Mouse (Mus musculus) forebrain, embryonic 14.5 days (tissue): ENCODE data around the gene Gemin5. TPM values are rescaled to one million over a fixed set of nuclear protein-coding genes. Genes with fewer than 3 reads are reported as not detected.
A peak's percentile ranks its signal among the peaks of the same experiment; 100 is the strongest.

Experiments
- ATAC-seq: fragments of 200-750 bp; cut with Nextera tagmentation; 2 replicates; pipeline ENCODE4 v1.8.0; 2017; ENCODE audit warnings: mild to moderate bottlenecking, moderate library complexity
- DNase-seq: peaks from one replicate; pipeline ENCODE4 v3.0.0-alpha.2; 2015; ENCODE audit warnings: low spot score
- H3K27ac ChIP-seq: fragments of 300-500 bp; sonication (generic); 2 replicates; pipeline ENCODE4 v1.5.1; 2014; ENCODE audit warnings: low read depth, mild to moderate bottlenecking, control low read depth, low read length, moderate library complexity
- H3K27me3 ChIP-seq: fragments of 300-500 bp; sonication (generic); replicated peaks from 2 replicates; pipeline ENCODE4 v1.6.1; 2014; ENCODE audit warnings: low read length, control low read depth, mixed read lengths; ENCODE audit not compliant: control insufficient read depth, insufficient read depth
- H3K36me3 ChIP-seq: fragments of 300-500 bp; sonication (generic); 2 replicates; pipeline ENCODE4 v1.6.1; 2014; ENCODE audit warnings: low read length, control low read depth; ENCODE audit not compliant: control insufficient read depth, insufficient read depth
- H3K4me1 ChIP-seq: fragments of 300-500 bp; sonication (generic); 2 replicates; pipeline ENCODE4 v1.6.1; 2014; ENCODE audit warnings: antibody characterized with exemption, low read length, control low read depth; ENCODE audit not compliant: control insufficient read depth, insufficient read depth
- H3K4me2 ChIP-seq: fragments of 300-500 bp; sonication (generic); 2 replicates; pipeline ENCODE4 v1.6.1; 2014; ENCODE audit warnings: mild to moderate bottlenecking, control low read depth, low read length
- H3K4me3 ChIP-seq: fragments of 300-500 bp; sonication (generic); 2 replicates; pipeline ENCODE4 v1.5.1; 2014; ENCODE audit warnings: low read depth, low read length, control low read depth
- H3K9ac ChIP-seq: fragments of 300-500 bp; sonication (generic); 2 replicates; pipeline ENCODE4 v1.6.1; 2014; ENCODE audit warnings: mild to moderate bottlenecking, low read length, control low read depth, moderate library complexity
- H3K9me3 ChIP-seq: fragments of 300-500 bp; sonication (generic); replicated peaks from 2 replicates; pipeline ENCODE4 v1.6.1; 2016; ENCODE audit warnings: low read length, control low read depth, mixed read lengths; ENCODE audit not compliant: control insufficient read depth
- WGBS: fragments of 180-500 bp; shearing (Covaris S2); extraction: QIAGEN DNeasy Blood & Tissue Kit; methylation state at CpG from one replicate; pipeline ENCODE4 v1.1.7; 2014; 5-methylcytosine and 5-hydroxymethylcytosine counted together
- polyA plus RNA-seq: library from polyadenylated mRNA; unstranded; fragments of >200 nt; fragmentation: Nextera tagmentation; extraction: Ambion mirVana; gene quantifications from 2 replicates; pipeline ENCODE4 v1.2.1, GENCODE M21; 2014

Gene Gemin5
- polyA plus RNA-seq, 1 experiment from 2014 or later, result 15.0 TPM

GRCm38 (mm10) chr11:58146241-58146640, 22.1 kb downstream of the Gemin5 start:
- Histone ChIP-seq H3K4me2 (no peak overlapping the region), H3K27me3 (no peaks in the 10 kb centered on the region), H3K27ac (no peak overlapping the region), H3K4me3 (no peak overlapping the region), H3K9me3 (no peaks in the 10 kb centered on the region), H3K36me3 (peaks cover 71% of the 10 kb centered on the region), H3K9ac (no peak overlapping the region), H3K4me1 (no peaks in the 10 kb centered on the region)
- 70% methylated on average over 5 of the region's 5 CpGs for WGBS
- DNase-seq (peak; percentile 17), ATAC-seq (no peak)

- H3K9ac ChIP-seq, result no peak overlapping the region
- H3K27ac ChIP-seq, result no peak overlapping the region
- ATAC-seq, result no peak
- H3K36me3 ChIP-seq, result peaks cover 78% of the 10 kb centered on the region
- no peaks in the 10 kb centered on the region for H3K4me1 ChIP-seq
- no peak overlapping the region for H3K4me3 ChIP-seq
- H3K27me3 ChIP-seq, result no peaks in the 10 kb centered on the region
- H3K4me2 ChIP-seq, result no peak overlapping the region
- DNase-seq, result peak; percentile 6
- H3K9me3 ChIP-seq, result no peaks in the 10 kb centered on the region
- WGBS, result 88% methylated on average over 9 of the region's 9 CpGs
Measured at GRCm38 (mm10) chr11:58143704-58144426, 24.5 kb downstream of the Gemin5 start.

GRCm38 (mm10) chr11:58139466-58139865, 28.9 kb downstream of the Gemin5 start:
- ATAC-seq, result no peak
- no peak overlapping the region for H3K27ac ChIP-seq

GRCm38 (mm10) chr11:58138821-58139220, 29.5 kb downstream of the Gemin5 start:
- Histone ChIP-seq H3K36me3 (peaks cover 90% of the 10 kb centered on the region), H3K9me3 (no peaks in the 10 kb centered on the region)
- WGBS, result 86% methylated on average over 11 of the region's 11 CpGs

More at GRCm38 (mm10) chr11:58139466-58139865, 28.9 kb downstream of the Gemin5 start:
- Histone ChIP-seq H3K36me3 (peaks cover 89% of the 10 kb centered on the region), H3K4me2 (no peak overlapping the region), H3K4me1 (no peaks in the 10 kb centered on the region), H3K27me3 (no peaks in the 10 kb centered on the region), H3K4me3 (no peak overlapping the region), H3K9ac (no peak overlapping the region), H3K9me3 (no peaks in the 10 kb centered on the region)
- WGBS, result 92% methylated on average over 3 of the region's 3 CpGs
- DNase-seq, result no peak

GRCm38 (mm10) chr11:58136677-58137076, 31.7 kb downstream of the Gemin5 start:
- H3K9me3 ChIP-seq, result no peaks in the 10 kb centered on the region
- peaks cover 95% of the 10 kb centered on the region for H3K36me3 ChIP-seq
- 95% methylated on average over 6 of the region's 6 CpGs for WGBS
- H3K27me3 ChIP-seq, result no peaks in the 10 kb centered on the region
- no peak for DNase-seq
- no peaks in the 10 kb centered on the region for H3K4me1 ChIP-seq
- ATAC-seq, result no peak
- H3K4me3 ChIP-seq, result no peak overlapping the region
- no peak overlapping the region for H3K4me2 ChIP-seq
- H3K27ac ChIP-seq, result no peak overlapping the region
- H3K9ac ChIP-seq, result no peak overlapping the region

More at GRCm38 (mm10) chr11:58138821-58139220, 29.5 kb downstream of the Gemin5 start:
- ATAC-seq (no peak), DNase-seq (no peak)
- Histone ChIP-seq H3K4me1 (no peaks in the 10 kb centered on the region), H3K4me2 (no peak overlapping the region), H3K9ac (no peak overlapping the region), H3K4me3 (no peak overlapping the region), H3K27ac (no peak overlapping the region), H3K27me3 (no peaks in the 10 kb centered on the region)

DNA sequence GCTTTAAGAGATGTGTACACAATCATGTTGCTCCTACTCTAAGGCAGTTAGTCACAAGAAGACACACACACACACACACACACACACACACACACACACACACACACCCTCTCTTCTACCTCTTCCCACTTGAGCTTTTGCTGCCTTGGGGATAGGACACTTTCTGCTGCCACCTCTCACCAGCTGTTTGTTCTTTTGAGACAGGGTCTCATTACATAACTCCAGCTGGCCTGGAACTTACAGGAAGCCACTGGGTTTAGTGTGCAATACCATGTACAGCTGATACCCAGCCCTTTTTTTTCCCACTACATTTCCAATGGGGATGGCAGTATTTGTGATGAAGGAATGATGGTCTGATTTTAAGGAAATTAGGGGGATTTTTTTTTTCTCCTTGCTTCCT, 33.0 kb downstream of the Gemin5 start:
- Histone ChIP-seq H3K36me3 (peaks cover 96% of the 10 kb centered on the region), H3K4me2 (no peak overlapping the region), H3K9ac (no peak overlapping the region), H3K9me3 (no peaks in the 10 kb centered on the region), H3K27me3 (no peaks in the 10 kb centered on the region), H3K4me1 (no peaks in the 10 kb centered on the region), H3K27ac (no peak overlapping the region), H3K4me3 (no peak overlapping the region)
- DNase-seq (no peak), ATAC-seq (no peak)

- ATAC-seq (no peak), DNase-seq (no peak)
- Histone ChIP-seq H3K4me1 (no peaks in the 10 kb centered on the region), H3K4me2 (no peak overlapping the region), H3K36me3 (peaks cover 96% of the 10 kb centered on the region), H3K4me3 (no peak overlapping the region), H3K9ac (no peak overlapping the region), H3K9me3 (no peaks in the 10 kb centered on the region), H3K27me3 (no peaks in the 10 kb centered on the region), H3K27ac (no peak overlapping the region)
Measured at GRCm38 (mm10) chr11:58134869-58135268, 33.5 kb downstream of the Gemin5 start.

GRCm38 (mm10) chr11:58132026-58132425, 36.3 kb downstream of the Gemin5 start:
- H3K9me3 ChIP-seq, result no peaks in the 10 kb centered on the region
- no peak overlapping the region for H3K27ac ChIP-seq
- H3K4me2 ChIP-seq, result no peak overlapping the region
- H3K4me3 ChIP-seq, result no peak overlapping the region
- H3K27me3 ChIP-seq, result no peaks in the 10 kb centered on the region
- peaks cover 94% of the 10 kb centered on the region for H3K36me3 ChIP-seq
- no peaks in the 10 kb centered on the region for H3K4me1 ChIP-seq
- DNase-seq (no peak), ATAC-seq (no peak)
- WGBS, result 93% methylated on average over 3 of the region's 3 CpGs
- H3K9ac ChIP-seq, result no peak overlapping the region

DNA sequence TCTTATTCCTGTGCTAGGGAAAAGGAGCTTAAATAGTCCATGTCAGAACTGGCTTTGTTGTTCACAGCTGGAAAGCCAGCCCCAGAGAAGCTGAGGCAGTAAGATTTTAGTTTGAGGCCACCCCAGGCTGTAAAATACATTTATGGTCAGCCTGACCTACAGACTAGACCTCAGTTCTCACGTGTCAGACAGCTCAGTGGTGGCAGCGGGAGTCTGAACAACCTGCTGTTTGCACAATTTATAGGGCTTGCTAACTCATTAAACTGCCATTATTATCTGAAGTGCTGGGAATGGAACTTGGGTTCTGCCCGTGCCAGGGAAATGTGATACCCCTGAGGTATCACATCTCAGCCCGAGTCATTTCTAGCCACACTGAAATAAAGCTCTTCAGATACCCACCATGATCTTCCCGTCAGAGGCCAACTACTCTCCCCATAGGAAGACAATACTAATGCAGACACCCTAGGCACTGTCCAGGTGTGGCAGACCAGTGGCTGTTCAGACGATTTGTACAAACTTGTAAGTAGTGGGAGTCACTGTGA, 39.0 kb downstream of the Gemin5 start:
- Histone ChIP-seq H3K36me3 (peaks cover 94% of the 10 kb centered on the region), H3K9ac (no peak overlapping the region), H3K27ac (no peak overlapping the region), H3K4me1 (no peaks in the 10 kb centered on the region), H3K9me3 (no peaks in the 10 kb centered on the region), H3K4me3 (no peak overlapping the region), H3K27me3 (no peaks in the 10 kb centered on the region), H3K4me2 (no peak overlapping the region)
- 83% methylated on average over 6 of the region's 6 CpGs for WGBS
- DNase-seq (no peak), ATAC-seq (no peak)
